Mouse (Mus musculus) brain, embryonic 14.5 days (tissue): Measurements from ENCODE around the gene Tenm2.

Experiments used
- CTCF ChIP-seq: fragments of 200-500 bp; IDR thresholded peaks from 2 replicates; pipeline ENCODE4 v1.5.1; 2012; ENCODE audit warnings: inconsistent platforms, mild to moderate bottlenecking, moderate library complexity, borderline replicate concordance; ENCODE audit not compliant: insufficient read depth, insufficient read length; ENCODE audit errors: extremely low read depth
- POLR2A ChIP-seq: fragments of 200-500 bp; IDR thresholded peaks from 2 replicates; pipeline ENCODE4 v1.6.1; 2012; ENCODE audit warnings: mild to moderate bottlenecking, inconsistent platforms, borderline replicate concordance; ENCODE audit not compliant: poor library complexity, insufficient read depth, insufficient read length, severe bottlenecking; ENCODE audit errors: extremely low read depth

- TF ChIP-seq CTCF (no peak), POLR2A (no peak)
Observed at GRCm38 (mm10) chr11:36214589-36214988, 1021.2 kb downstream of the Tenm2 start.
